Mouse (Mus musculus): Measurements from ENCODE around the gene Fggy.

Gene Fggy

GRCm38 (mm10) chr4:95778528-95778927 is 221.2 kb downstream of the Fggy start:
- DNase-seq (ENCODE audit: low spot score in 2 of 2) = no peak

GRCm38 (mm10) chr4:95784146-95784895 is 227.0 kb downstream of the Fggy start:
- no peak for DNase-seq (ENCODE audit: low spot score in 2 of 2)

DNA sequence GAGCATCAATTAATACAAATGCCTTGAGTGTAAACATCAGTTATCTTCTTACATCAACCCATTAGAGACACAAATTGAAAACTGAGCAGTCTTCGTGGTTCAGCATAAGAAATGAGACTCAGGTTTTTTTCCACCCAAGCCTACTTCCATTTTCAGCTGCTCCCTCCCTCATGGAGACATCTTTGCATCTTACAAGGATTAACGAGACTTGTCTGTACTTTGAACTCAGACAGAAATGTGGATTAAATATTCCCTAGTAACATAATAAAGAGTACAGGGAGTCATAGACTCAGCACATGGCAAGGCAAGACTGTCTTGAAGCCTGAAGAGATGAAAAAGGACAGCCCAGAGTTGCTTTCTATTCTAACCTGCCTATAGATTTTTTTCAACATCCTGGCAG is 230.3 kb downstream of the Fggy start:
- DNase-seq (ENCODE audit: low spot score in 2 of 2) = no peak

DNA sequence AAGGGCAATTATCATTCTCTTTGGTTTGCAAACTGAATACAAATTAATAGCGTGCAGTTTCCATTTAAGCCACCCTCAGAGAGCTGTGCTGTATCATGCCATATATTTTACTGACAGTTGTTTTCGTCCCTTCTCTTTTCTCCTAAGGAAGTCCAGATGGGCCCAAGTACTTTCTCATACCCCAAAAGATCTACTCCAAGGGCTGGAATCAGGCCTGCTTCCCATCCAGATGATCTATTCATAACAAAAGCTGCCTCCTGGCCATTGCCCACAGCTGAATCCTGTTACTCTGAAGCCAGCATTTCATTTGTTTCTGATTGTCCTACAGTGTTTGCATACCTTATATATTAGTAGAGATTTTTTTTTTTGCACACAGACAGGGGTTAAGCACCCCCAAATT is 231.6 kb downstream of the Fggy start:
- DNase-seq (ENCODE audit: low spot score in 2 of 2) = no peak

DNA sequence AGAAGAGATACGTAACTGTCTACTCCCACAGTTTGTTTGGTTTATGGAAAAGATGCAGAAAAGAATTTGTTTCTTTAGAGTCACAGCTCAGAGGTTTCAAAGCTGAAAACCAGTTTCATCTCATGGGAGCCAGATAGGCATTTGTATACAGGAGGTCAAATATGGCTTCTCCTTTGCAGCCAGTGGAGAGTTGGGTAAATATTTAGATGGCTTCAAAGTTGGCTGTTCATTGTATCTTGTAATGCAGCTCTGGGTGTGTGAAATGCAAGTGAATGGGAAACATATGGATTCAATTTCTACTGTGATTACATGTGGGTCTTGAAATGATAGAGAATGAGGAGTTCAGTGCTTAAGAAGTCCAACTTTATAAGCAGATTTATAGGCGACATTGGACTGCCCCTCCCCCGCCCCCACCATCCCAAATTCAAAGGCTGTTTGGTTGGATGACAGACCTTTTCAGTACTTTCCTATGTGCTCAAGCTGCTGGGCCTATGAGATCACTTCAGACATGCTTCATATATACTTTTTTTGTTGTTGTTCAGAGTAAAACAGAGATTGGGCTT is 234.7 kb downstream of the Fggy start:
- DNase-seq (ENCODE audit: low spot score in 2 of 2) = no peak

GRCm38 (mm10) chr4:95793647-95794328 is 236.5 kb downstream of the Fggy start:
- DNase-seq (ENCODE audit: low spot score in 2 of 2) = no peak

DNA sequence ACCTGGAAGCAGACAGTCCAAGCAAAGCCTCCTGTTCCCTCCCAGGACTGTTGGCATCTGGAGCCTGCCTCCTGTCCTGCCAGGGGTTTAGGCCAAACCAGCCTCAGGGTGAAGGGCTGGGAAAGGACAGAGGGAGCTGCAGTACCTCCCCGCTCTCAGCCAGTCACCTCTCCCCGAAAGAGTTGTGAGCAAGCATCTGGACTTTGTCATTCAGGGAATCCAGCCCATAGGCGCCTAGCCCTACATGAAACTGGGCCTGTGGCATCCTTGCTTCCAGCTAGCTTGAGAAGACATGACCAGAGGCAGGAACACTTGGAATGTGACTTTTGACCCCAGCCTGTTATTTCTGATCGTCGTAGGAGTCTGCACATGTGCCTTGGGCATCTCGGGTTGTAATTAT is 237.3 kb downstream of the Fggy start:
- no peak for DNase-seq (ENCODE audit: low spot score in 2 of 2)

- no peak for DNase-seq (ENCODE audit: low spot score in 2 of 2)
Observed at GRCm38 (mm10) chr4:95795283-95795682, 238.0 kb downstream of the Fggy start.

DNA sequence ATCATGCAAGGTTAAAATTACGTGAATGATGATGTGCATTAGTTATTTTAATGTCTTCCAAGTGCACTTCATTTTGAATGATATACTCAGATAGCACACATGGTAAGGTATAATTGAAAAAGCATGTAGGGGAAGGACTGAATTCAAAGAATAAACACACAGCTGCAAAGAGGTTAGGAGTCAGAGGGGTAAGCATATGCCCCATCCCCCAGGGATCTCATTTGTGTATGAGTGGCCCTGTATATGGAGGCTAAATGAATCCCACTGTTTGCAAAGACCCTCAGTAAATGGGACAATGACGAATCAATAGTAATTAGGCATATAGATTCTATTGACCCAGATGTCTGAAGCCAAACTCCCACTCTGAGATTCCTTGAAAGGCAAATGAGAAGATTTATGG is 262.3 kb downstream of the Fggy start:
- no peak for DNase-seq (ENCODE audit: low spot score in 2 of 2)

- DNase-seq (ENCODE audit: low spot score in 2 of 2) = no peak
Observed at GRCm38 (mm10) chr4:95821906-95822579, 264.7 kb downstream of the Fggy start.

DNA sequence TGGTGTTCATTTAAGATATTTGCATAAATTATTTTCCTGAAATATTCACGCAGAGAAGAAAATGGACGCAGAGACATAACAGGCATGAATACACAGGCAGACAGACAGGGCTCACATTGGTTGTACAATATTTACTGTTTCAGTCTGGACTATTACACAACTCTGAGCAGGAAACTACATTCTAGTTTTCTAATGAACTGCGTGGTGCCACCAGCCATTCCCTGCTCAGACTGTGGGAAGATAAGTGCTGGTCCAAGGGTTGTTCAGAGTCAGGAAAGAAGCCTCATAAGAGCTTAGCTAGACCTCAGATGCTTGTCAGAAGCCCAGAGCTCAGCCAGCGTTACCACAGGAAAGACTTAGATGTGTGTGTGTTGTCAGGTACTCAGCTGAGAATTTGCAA is 270.9 kb downstream of the Fggy start:
- DNase-seq (ENCODE audit: low spot score in 2 of 2) = no peak

GRCm38 (mm10) chr4:95830320-95830719 is 273.0 kb downstream of the Fggy start:
- DNase-seq (ENCODE audit: low spot score in 2 of 2) = no peak

- DNase-seq (ENCODE audit: low spot score in 2 of 2) = no peak
Observed at GRCm38 (mm10) chr4:95839860-95840259, 282.6 kb downstream of the Fggy start.

DNA sequence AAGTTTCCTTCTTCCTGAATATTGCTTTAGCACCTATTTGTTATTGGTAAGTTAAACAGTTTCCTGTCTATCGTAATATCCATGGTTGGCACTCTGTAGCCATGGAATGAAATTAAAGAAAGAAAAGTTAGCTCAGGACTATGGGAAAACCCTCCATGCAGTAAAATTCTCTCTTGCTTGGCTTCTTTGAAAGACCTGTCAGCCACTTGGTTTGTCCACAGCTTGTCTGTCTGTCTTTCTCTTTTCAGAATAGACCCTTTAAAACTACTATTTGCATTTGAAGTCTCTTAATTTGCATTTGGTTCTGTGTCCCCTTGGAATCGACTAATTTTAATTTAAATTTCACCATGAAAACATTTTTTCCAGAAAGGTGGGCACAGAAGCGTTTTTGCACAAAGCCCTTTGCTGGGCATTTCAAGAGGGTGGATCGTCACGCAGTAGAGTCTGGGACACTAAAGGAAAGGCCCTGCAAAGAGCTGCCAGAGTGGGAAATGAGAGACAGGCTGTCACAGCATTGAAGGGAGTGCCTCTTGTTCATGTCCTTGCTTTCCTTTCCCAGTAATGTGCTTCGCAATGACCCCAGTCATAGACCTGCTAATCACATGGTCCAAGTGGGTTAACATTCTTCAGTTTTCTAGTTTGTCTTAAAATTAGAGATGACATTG is 283.2 kb downstream of the Fggy start:
- DNase-seq (ENCODE audit: low spot score in 2 of 2) = no peak

- peak; percentile 8 to 21 for DNase-seq (ENCODE audit: low spot score in 2 of 2)
Observed at GRCm38 (mm10) chr4:95845981-95846617, 288.8 kb downstream of the Fggy start.

GRCm38 (mm10) chr4:95847219-95847618 is 289.9 kb downstream of the Fggy start:
- no peak for DNase-seq (ENCODE audit: low spot score in 2 of 2)

DNA sequence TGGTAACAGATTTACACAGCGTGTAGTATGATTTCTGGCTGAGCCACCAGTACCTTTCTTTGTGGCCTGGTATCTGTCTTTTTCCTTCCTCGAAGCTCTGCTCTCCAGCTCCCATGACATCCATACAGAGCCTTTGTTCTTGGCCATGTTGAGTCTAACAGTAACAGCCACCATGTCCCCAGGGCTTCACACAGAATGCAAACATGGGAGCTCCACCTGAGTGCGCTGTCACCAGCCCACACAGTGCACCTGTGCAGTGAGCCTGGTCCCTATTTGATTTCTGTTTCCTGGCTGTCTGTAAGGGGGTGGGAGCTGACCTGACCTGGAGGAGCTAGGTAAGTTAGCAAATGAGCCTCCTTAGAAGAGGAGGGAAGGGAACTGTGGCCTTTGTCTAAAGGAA is 290.4 kb downstream of the Fggy start:
- DNase-seq (ENCODE audit: low spot score in 2 of 2) = no peak

DNA sequence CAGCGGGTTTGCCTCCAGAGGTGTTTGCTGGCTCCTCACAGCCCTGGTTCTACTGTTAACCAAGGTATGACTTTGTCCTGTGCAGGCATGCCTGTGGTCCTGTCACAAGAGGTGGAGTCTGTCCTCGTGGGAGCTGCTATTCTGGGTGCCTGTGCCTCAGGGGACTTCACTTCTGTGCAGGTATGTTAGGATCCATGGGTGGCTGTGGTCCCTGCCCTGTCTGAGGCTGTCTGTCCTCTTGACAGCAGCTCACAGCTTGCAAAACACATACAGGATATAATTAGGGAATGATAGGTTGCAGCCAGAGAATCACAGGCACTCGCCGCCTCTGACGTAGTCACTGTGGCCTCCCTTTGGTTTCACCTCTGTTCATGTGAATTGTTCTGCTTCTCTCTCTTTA is 292.2 kb downstream of the Fggy start:
- no peak for DNase-seq (ENCODE audit: low spot score in 2 of 2)

DNA sequence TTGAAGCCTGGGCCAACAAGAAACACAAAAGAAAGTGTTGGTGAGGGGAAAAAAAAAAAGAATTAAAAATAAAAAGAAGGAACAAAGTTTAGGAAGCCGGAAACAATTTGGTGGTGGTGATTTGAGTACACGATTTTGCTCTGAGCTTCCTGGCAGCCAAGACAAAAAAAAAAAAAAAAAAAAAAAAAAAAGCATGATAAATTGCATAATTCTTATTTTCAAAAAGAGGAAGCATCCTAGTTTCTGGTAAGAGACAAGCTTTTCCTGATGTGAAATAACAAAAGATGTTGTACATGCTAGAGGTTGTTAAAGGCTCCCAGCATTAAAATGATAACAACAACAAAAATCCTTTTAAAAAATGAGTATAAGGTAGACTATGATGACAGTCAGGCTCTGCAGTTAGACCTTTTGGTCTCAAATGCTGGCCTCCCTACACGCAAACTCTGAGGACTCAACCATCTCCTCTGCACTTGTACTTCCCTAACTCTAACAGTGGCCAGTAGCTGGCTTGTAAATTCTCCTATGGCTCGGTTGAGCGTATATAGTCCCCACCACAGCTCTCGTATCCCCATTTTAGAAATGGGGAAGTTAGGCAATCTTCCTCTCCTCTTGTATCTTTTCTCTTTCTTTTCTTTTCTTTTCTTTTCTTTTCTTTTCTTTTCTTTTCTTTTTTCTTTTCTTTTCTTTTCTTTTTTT is 292.9 kb downstream of the Fggy start:
- no peak for DNase-seq (ENCODE audit: low spot score in 2 of 2)

DNA sequence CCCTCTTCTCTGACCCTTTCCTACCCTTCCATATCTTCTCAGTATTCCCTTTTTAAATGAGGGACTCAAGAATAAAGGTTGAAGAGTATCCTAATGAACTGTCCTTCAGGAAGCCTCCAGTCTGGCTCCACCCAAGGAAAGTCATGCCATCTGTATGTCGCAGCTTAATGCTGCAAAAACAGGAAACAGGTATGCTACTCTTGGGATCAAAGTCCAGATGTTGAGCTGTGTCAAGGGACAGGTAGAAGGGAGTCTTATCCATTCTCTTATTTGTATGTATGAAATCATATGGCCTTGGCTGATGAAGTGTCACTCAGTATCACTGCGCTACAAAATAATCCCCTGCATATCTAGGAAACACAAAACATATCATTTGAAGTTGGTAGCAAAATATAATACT is 294.9 kb downstream of the Fggy start:
- no peak for DNase-seq (ENCODE audit: low spot score in 2 of 2)

- no peak for DNase-seq (ENCODE audit: low spot score in 2 of 2)
Observed at GRCm38 (mm10) chr4:95856008-95856407, 298.7 kb downstream of the Fggy start.

Measured in left cerebral cortex, adult 9 months (tissue).